Mouse (Mus musculus) ES-E14 (cell line): Measurements from ENCODE around the gene Selenoi. TPM values are rescaled to one million over a fixed set of nuclear protein-coding genes. Genes with fewer than 3 reads are reported as not detected.
A peak's percentile ranks its signal among the peaks of the same experiment; 100 is the strongest.

Experiments
- DNase-seq: peaks from one replicate; pipeline ENCODE4 v3.0.0-alpha.2; 2013; ENCODE audit warnings: low read depth, low spot score
- H3K27ac ChIP-seq: 2 replicates; pipeline ENCODE4 v1.5.1; 2012; ENCODE audit warnings: low read depth, mild to moderate bottlenecking, low read length, moderate library complexity, mixed read lengths; ENCODE audit not compliant: poor library complexity, insufficient read depth, severe bottlenecking
- H3K36me3 ChIP-seq: 2 replicates; pipeline ENCODE4 v1.6.1; 2012; ENCODE audit warnings: mild to moderate bottlenecking, low read length, moderate library complexity, mixed read lengths; ENCODE audit not compliant: control insufficient read depth, poor library complexity, insufficient read depth, severe bottlenecking
- H3K4me1 ChIP-seq, 2 experiments: fragments of 150-350 bp in 1 of 2; sonication (generic) in 1 of 2; 2 replicates each; pipeline ENCODE4 v1.6.1; 2012; ENCODE audit warnings: low read length in 2 of 2, mild to moderate bottlenecking in 1 of 2, mixed read lengths in 1 of 2; ENCODE audit not compliant: control insufficient read depth in 2 of 2, insufficient read depth in 2 of 2, poor library complexity in 1 of 2
- H3K4me3 ChIP-seq, 2 experiments: fragments of 150-350 bp in 1 of 2; sonication (generic) in 1 of 2; 2 replicates each; pipeline ENCODE4 v1.5.1; 2012; ENCODE audit warnings: low read length in 2 of 2, low read depth in 1 of 2, mild to moderate bottlenecking in 1 of 2, mixed read lengths in 1 of 2; ENCODE audit not compliant: insufficient read depth in 1 of 2, poor library complexity in 1 of 2, severe bottlenecking in 1 of 2
- H3K9ac ChIP-seq: 2 replicates; pipeline ENCODE4 v1.6.1; 2012; ENCODE audit warnings: low read depth, mild to moderate bottlenecking, low read length, mixed read lengths; ENCODE audit not compliant: poor library complexity, insufficient read depth, severe bottlenecking
- H3K9me3 ChIP-seq: fragments of 150-350 bp; sonication (generic); 2 replicates; pipeline ENCODE4 v1.6.1; 2012; ENCODE audit warnings: low read depth, mild to moderate bottlenecking, low read length; ENCODE audit not compliant: control insufficient read depth, insufficient read depth
- CHD2 ChIP-seq: IDR thresholded peaks from 2 replicates; pipeline ENCODE4 v1.6.1; 2014; ENCODE audit warnings: mild to moderate bottlenecking, low read depth, low read length, inconsistent platforms
- HCFC1 ChIP-seq: IDR thresholded peaks from 2 replicates; pipeline ENCODE4 v1.6.1; 2012; ENCODE audit warnings: low read length, inconsistent platforms, borderline replicate concordance; ENCODE audit not compliant: insufficient read depth
- MAFK ChIP-seq: IDR thresholded peaks from 2 replicates; pipeline ENCODE4 v1.6.1; 2014; ENCODE audit warnings: mild to moderate bottlenecking, low read depth, low read length, inconsistent platforms; ENCODE audit not compliant: insufficient read depth
- ZC3H11A ChIP-seq: IDR thresholded peaks from 2 replicates; pipeline ENCODE4 v1.6.1; 2012; ENCODE audit warnings: low read depth, mild to moderate bottlenecking, inconsistent platforms, low read length, borderline replicate concordance
- ZNF384 ChIP-seq: IDR thresholded peaks from 2 replicates; pipeline ENCODE4 v1.6.1; 2012; ENCODE audit warnings: low read depth, low read length, inconsistent platforms
- in situ Hi-C, 2 experiments: fragments of 600-800 bp; cut with MboI; formaldehyde crosslinking; loops; one replicate each; pipeline ENCODE4 v1.15.1; 2025; ENCODE audit warnings: low sequenced_read_pairs in 2 of 2, inconsistent platforms in 1 of 2; ENCODE audit not compliant: unreplicated experiment in 2 of 2
- total RNA-seq: library from RNA; depleted of rRNA; stranded (reverse); fragments of 300-350 nt; gene quantifications from 2 replicates; pipeline ENCODE4 v1.2.3, GENCODE M21; 2012

Selenoi gene
- total RNA-seq, 1 experiment = 104 TPM

DNA sequence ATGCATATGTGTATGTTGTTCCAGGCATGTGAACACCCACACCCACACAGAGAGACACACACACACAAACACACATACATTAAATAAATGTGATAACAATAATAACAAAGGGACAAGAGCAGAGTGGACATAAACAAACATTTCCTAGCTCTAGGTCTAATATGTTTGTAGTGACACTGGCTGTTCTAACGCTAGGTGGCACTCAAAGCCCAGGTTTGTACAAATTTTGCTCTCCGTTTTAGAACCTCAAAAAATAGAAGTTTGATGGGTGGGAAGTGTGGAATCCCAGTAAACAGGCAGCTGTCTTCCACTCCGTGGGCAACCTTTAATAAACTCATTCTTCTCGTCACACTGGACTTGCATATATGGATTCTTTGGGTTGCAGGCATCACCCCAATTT, 17.5 kb upstream of the Selenoi start:
- H3K4me3 ChIP-seq = no peak overlapping the region
- in situ Hi-C loops = no loop called here
- TF ChIP-seq HCFC1 (no peak), ZC3H11A (peak; percentile 36; the same call in 1 of the 2 replicates), ZNF384 (no peak)
- peak; percentile 27 for DNase-seq
- H3K4me1 ChIP-seq = no peaks in the 10 kb centered on the region
- H3K36me3 ChIP-seq = no peaks in the 10 kb centered on the region
- no peak overlapping the region for H3K27ac ChIP-seq
- H3K9ac ChIP-seq = no peak overlapping the region
- H3K9me3 ChIP-seq = no peaks in the 10 kb centered on the region

DNA sequence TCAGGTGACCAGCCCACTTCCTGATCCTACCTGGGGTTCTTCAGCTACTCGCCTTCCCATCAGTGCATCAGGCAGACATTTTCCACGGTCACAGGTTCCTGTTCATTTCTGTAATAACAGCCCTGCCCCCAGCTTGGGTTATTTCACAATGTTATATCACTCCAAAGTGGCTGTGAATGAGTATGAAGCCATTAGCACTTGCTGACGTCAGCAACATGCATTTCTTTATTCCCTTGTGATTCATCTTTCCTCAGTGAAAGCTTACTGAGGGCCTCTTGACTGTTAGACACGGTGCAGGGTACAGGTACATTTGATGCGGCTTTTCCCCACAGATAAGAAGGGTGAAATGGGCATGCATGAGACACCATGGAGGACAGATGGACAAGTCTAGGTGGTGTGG, 16.4 kb upstream of the Selenoi start:
- Histone ChIP-seq H3K4me3 (no peak overlapping the region), H3K27ac (no peak overlapping the region), H3K9me3 (no peaks in the 10 kb centered on the region), H3K36me3 (no peaks in the 10 kb centered on the region), H3K9ac (no peak overlapping the region), H3K4me1 (no peaks in the 10 kb centered on the region)
- no peak for DNase-seq
- TF ChIP-seq HCFC1 (no peak), MAFK (no peak), CHD2 (no peak), ZC3H11A (no peak), ZNF384 (no peak)
- in situ Hi-C loops = no loop called here

DNA sequence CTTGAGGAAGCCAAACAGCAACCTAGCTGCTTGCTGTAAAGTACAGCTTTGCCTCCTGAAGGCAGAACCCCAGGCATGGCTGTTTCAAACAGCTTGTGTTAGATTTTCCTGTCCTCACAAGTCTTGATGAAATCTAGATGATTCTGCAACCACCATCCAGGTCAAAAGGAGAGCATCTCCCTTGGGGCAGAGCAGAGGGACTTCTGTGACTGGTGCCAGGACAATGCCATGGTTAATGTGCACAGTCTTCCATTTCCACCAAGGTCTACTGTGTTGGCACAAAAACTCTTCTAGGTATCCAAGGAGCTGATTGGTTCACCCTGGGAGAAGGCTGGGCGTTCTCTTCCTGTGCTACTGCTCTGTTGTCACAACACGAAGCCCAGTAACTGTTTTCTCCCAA, 12.7 kb upstream of the Selenoi start:
- in situ Hi-C loops = no loop called here
- Histone ChIP-seq H3K9ac (no peak overlapping the region), H3K4me3 (no peak overlapping the region), H3K4me1 (no peaks in the 10 kb centered on the region), H3K36me3 (no peaks in the 10 kb centered on the region), H3K27ac (no peak overlapping the region), H3K9me3 (peaks cover 7% of the 10 kb centered on the region)
- no peak for DNase-seq
- no peak for TF ChIP-seq MAFK
- no peak for TF ChIP-seq ZNF384
- TF ChIP-seq CHD2 = no peak
- TF ChIP-seq HCFC1 = no peak
- TF ChIP-seq ZC3H11A = no peak

DNA sequence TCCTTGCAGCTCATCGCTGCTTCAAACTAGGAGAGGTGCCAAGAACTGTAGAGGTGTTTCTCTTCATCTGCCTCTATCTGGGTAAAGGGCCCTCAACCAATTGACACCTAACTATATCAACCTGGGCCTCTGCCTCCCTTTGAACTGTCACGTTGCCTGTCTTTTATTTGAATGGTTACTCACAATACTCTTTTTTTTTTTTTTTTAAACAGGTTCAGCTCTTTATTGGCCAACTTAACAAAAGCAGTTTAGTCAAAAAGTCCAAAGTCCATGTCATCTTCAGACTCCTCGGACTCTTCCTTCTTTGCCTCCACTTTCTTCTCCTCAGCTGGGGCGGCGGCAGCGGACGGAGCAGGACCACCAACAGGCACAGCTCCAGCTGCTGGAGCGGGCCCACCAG, 11.7 kb upstream of the Selenoi start:
- Histone ChIP-seq H3K36me3 (no peaks in the 10 kb centered on the region), H3K4me3 (no peak overlapping the region), H3K9me3 (peaks cover 7% of the 10 kb centered on the region), H3K9ac (no peak overlapping the region), H3K4me1 (no peaks in the 10 kb centered on the region), H3K27ac (no peak overlapping the region)
- DNase-seq = no peak
- TF ChIP-seq ZNF384 (no peak), ZC3H11A (no peak), MAFK (no peak), HCFC1 (no peak), CHD2 (no peak)
- in situ Hi-C loops = no loop called here

DNA sequence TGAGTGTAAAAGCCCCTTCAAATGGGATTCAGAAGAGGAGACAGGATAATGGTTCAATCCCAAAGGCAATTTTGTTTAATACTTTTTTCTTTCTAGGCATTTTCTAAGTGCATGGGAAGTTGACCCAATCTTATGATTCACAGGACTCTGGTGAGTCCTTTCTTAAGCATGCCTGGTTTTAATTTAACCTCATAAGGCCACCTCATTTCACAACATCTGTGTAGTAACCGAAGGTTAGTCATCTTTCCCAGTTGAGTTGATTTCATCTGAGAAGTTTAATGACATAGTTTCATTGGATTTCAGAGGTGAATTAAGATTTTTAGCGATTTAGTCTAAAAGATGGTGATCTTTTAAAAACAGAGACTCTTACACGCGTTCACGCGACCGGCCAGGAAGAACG, 9.7 kb upstream of the Selenoi start:
- TF ChIP-seq ZC3H11A = no peak
- TF ChIP-seq MAFK = no peak
- TF ChIP-seq HCFC1 = no peak
- TF ChIP-seq ZNF384 = no peak
- TF ChIP-seq CHD2 = no peak
- Histone ChIP-seq H3K36me3 (no peaks in the 10 kb centered on the region), H3K9ac (no peak overlapping the region), H3K9me3 (peaks cover 7% of the 10 kb centered on the region), H3K4me1 (no peaks in the 10 kb centered on the region), H3K4me3 (no peak overlapping the region), H3K27ac (no peak overlapping the region)
- no peak for DNase-seq
- in situ Hi-C loops = no loop called here
